Mouse (Mus musculus): Measurements from ENCODE around the gene Edf1. TPM values are rescaled to one million over a fixed set of nuclear protein-coding genes. Genes with fewer than 3 reads are reported as not detected.
A peak's percentile ranks its signal among the peaks of the same experiment; 100 is the strongest.

The Edf1 gene
- polyA plus RNA-seq, 1 experiment from 2014 or later: 453 TPM

DNA sequence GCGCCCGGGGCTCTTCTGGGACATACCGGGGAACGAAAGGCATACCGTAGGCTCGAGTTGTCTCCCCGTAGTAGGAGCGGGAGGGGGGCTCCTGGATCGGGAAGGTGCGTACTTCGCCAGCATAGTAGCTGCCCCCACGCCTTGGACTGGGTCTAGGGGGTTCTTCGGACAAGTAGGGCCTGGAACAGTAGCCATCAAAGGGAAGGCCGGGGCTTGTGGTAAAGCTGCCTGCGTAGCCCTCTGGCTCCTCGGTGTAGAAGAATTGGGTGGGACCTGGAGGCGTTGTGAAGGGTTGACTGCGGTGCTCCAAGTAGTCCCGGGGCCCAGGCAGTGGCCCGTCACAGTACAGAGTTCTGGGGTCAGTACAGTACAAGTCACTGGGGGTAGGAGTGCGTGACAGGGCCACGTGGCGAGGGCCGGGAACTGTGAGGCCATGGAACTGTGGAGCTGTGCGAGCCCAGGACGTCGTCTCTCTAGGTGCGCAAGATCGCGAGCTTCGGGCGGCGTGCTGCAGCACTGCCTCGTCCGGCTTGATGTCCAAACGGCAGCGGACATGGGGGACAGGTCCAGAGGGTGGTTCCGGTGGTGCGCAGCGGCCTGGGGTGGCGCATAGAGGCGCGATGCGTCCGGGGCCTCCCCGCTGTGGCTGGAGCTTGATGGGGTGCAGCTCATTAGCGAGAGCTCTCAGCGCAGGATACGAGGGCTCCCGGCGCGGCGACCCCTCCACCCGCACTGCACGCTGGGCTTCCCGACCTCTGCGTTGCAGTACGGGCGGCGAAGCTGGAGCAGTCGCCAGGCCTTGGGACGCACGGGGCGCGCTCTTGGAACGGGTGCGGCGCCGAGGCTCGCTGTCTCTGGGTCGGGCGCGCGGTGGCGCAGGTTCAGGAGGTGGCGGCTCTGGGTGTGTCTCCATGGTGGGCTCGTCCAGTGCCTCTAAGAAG lies 21.4 kb downstream of the Edf1 start:
- H3K36me3 ChIP-seq: peaks cover 15% of the 10 kb centered on the region
- peak overlapping the region; percentile 18; the same call in 1 of the 2 replicates for H3K9ac ChIP-seq
- WGBS: 5% methylated on average over 77 of the region's 77 CpGs
- ATAC-seq (ENCODE audit: low read depth): no peak
- H3K27me3 ChIP-seq: peaks cover 56% of the 10 kb centered on the region
- H3K4me3 ChIP-seq: peak overlapping the region; percentile 18; the same call in 1 of the 2 replicates
- no peaks in the 10 kb centered on the region for H3K9me3 ChIP-seq
- peak overlapping the region; percentile 44 for H3K4me2 ChIP-seq
- H3K27ac ChIP-seq (replicated peaks): no peak overlapping the region
- peaks cover 82% of the 10 kb centered on the region for H3K4me1 ChIP-seq (replicated peaks)

DNA sequence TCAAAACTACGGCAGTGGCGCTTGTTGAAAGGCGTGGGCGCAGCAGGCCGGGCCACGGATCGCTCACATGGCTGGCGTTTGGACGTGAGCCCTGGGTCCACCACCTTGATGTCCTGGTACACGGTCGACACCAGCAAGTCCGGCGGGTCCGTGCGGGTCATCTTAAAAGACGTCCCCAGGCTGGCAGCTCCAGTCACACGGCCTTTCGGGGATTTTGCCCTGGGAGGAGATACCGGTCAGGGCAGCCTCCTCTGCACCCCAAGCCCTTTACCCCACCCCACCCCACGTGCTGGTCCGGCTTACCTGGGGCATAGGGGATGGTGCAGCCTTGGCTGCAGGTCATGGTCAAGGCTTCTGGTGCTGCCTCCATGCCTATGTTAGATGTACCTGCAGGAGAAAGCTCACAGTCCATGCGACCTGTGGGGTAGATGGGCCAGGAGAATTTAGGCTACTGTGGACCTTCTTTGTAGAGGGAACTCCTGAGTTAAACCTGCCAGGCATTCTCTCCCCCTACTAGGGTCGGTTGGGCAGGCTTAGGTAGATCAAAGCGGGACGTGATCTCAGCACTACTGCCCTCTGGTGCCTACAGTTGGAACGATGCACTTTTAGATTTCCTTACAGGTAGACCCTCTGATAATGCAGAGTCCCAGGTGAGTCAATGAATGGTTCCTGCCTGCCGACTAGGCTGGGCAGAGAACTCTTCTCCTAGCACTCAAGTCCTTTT lies 22.3 kb downstream of the Edf1 start:
- peak overlapping the region; percentile 72 for H3K4me2 ChIP-seq
- peak overlapping the region; percentile 18; the same call in 1 of the 2 replicates for H3K4me3 ChIP-seq
- peaks cover 56% of the 10 kb centered on the region for H3K27me3 ChIP-seq
- peaks cover 24% of the 10 kb centered on the region for H3K36me3 ChIP-seq
- peaks cover 80% of the 10 kb centered on the region for H3K4me1 ChIP-seq (replicated peaks)
- H3K27ac ChIP-seq (replicated peaks): no peak overlapping the region
- no peak overlapping the region; the same call in 1 of the 2 replicates for H3K9ac ChIP-seq
- 6% methylated on average over 27 of the region's 27 CpGs for WGBS
- no peaks in the 10 kb centered on the region for H3K9me3 ChIP-seq
- no peak for ATAC-seq (ENCODE audit: low read depth)

GRCm38 (mm10) chr2:25580621-25581101 lies 23.0 kb downstream of the Edf1 start:
- Histone ChIP-seq H3K4me2 (peak overlapping the region; percentile 72), H3K36me3 (peaks cover 31% of the 10 kb centered on the region), H3K27me3 (peaks cover 55% of the 10 kb centered on the region), H3K27ac (replicated peaks) (no peak overlapping the region), H3K4me1 (replicated peaks) (peaks cover 75% of the 10 kb centered on the region), H3K9me3 (no peaks in the 10 kb centered on the region), H3K9ac (peak overlapping the region; percentile 66), H3K4me3 (peak overlapping the region; percentile 48)
- no peak for ATAC-seq (ENCODE audit: low read depth)
- 45% methylated on average over 6 of the region's 6 CpGs for WGBS

DNA sequence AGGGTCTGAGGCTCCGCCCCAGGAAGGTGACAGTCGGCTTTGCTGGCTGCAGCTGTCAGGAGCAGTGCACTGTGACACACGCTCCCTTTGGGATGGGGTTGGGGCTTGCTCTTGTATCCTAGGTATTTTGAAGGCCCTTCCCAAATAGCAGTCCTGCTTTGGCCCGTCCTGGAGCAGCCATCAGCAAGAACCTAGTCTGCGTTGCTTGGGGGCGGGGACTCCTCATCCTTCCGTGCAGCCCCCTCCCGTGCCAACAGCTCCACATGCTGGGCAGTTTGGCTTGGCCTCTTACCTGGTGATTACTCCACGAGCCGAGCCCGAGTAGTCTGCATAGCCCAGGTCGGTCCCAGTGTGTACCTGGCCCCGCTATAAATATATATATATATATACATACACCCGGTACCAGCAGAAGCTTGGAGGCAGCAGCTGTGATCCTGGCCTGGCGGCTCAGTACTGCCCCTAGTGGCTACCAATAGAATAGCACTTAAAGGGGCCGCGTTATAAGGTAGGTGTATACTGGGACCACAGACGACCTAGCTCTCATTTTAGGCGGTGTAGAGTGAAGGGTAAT lies 23.7 kb downstream of the Edf1 start, which contains the start of gene Ajm1:
Gene Ajm1 (minus strand): TSS at position 464 of the 571 bp plus-strand sequence.
- Histone ChIP-seq H3K27ac (replicated peaks) (peak within 1 kb of the TSS; percentile 83), H3K27me3 (peaks cover 47% of the 10 kb centered on the region), H3K9me3 (no peaks in the 10 kb centered on the region), H3K4me2 (peak within 1 kb of the TSS; percentile 72), H3K4me3 (peak within 1 kb of the TSS; percentile 48), H3K36me3 (peaks cover 37% of the 10 kb centered on the region), H3K4me1 (replicated peaks) (peaks cover 70% of the 10 kb centered on the region), H3K9ac (peak within 1 kb of the TSS; percentile 66)
- ATAC-seq (ENCODE audit: low read depth): peak; percentile 77
- 7% methylated on average over 19 of the region's 19 CpGs for WGBS

DNA sequence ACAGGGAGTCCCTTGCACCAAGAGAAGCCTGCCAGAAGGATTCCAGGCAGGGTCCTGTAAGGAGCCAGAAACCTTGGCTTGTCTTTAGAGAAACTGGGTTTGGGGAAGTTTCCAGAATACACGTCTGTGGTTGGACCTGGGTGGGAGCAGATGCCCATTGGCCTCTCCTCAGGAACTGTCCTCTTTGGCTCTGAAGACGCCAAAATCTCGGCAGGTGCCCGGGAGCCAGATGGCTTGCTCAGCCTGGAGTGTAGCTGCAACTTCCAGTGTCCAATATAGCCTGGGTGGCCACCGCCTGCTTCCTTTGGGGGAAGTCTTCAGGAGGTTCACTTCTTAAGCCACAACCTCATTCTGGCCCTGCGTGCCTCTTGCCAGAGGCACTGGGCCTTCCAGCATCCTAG lies 24.3 kb downstream of the Edf1 start:
- peaks cover 68% of the 10 kb centered on the region for H3K4me1 ChIP-seq (replicated peaks)
- peaks cover 42% of the 10 kb centered on the region for H3K27me3 ChIP-seq
- H3K4me2 ChIP-seq: peak overlapping the region; percentile 72
- H3K27ac ChIP-seq (replicated peaks): peak overlapping the region; percentile 83
- H3K4me3 ChIP-seq: peak overlapping the region; percentile 48; the same call in 1 of the 2 replicates
- H3K9ac ChIP-seq: peak overlapping the region; percentile 43
- H3K36me3 ChIP-seq: peaks cover 40% of the 10 kb centered on the region
- 37% methylated on average over 6 of the region's 6 CpGs for WGBS
- ATAC-seq (ENCODE audit: low read depth): 0 out of 2 replicates have a peak, but pooled peaks have one; percentile 1
- no peaks in the 10 kb centered on the region for H3K9me3 ChIP-seq

DNA sequence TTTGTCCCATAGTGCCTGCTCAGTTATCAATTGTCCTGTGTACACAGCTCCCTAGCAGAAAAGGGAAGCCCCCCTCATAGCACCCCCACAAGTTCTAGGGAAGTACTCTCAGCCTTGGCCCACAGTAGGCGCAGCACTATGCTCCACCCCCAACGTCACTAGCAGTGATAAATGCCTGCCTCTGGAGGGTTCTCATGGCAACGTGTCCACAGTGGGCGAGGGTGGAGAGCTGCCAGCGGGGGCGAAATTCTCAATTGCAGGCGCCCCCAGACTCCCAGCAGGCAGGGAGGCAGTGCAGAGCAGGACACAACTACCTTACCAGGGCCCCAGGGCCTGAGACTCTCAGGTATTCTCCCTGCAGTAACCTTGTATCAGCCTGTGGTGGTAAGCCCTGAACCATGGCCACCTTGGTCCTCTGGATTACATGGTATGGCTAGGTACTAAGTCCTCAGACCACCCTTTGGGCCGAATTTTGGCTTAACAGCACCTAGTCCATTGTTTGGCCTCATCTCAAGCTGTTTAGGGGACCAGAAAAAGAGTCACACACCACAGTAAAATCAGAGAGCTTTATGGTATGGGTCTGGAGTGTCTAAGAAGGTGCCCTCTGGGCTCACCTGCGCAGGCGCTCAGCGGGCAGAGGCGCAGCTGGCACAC lies 24.9 kb downstream of the Edf1 start:
- H3K9ac ChIP-seq: no peak overlapping the region; the same call in 1 of the 2 replicates
- WGBS: 34% methylated on average over 12 of the region's 12 CpGs
- no peak overlapping the region for H3K4me3 ChIP-seq
- H3K4me2 ChIP-seq: peak overlapping the region; percentile 72; the same call in 1 of the 2 replicates
- ATAC-seq (ENCODE audit: low read depth): peak; percentile 41
- H3K27ac ChIP-seq (replicated peaks): peak overlapping the region; percentile 83
- H3K9me3 ChIP-seq: no peaks in the 10 kb centered on the region
- H3K4me1 ChIP-seq (replicated peaks): peaks cover 61% of the 10 kb centered on the region
- peaks cover 35% of the 10 kb centered on the region for H3K27me3 ChIP-seq
- peaks cover 46% of the 10 kb centered on the region for H3K36me3 ChIP-seq

- 53% methylated on average over 6 of the region's 6 CpGs for WGBS
- no peak overlapping the region for H3K4me2 ChIP-seq
- peaks cover 56% of the 10 kb centered on the region for H3K4me1 ChIP-seq (replicated peaks)
- no peaks in the 10 kb centered on the region for H3K9me3 ChIP-seq
- H3K36me3 ChIP-seq: peaks cover 51% of the 10 kb centered on the region
- H3K27me3 ChIP-seq: peaks cover 30% of the 10 kb centered on the region
- peak overlapping the region; percentile 83 for H3K27ac ChIP-seq (replicated peaks)
- ATAC-seq (ENCODE audit: low read depth): peak; percentile 51; the same call in 1 of the 2 replicates
- peak overlapping the region; percentile 31; the same call in 1 of the 2 replicates for H3K9ac ChIP-seq
- H3K4me3 ChIP-seq: no peak overlapping the region
Measured at GRCm38 (mm10) chr2:25583120-25583481, 25.5 kb downstream of the Edf1 start.

DNA sequence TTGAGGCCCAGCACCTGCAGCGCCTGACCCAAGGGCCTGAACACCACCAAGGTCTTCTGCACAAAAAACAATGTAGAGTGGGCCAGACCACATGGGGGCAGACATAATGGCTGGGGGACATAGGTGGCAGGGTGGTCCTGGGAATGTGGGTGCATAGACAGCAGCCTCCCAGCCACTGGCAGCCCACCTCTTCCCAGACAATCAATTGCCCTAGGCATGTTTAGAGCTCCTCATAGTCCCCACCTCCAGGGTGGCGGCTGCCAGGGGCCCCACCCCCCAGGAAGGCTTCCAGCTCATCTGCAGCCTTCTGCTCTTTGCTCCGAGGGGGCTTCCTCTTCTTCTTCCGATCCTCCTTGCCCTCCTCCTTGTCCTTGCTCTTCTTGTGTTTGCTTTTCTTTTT lies 25.9 kb downstream of the Edf1 start:
- Histone ChIP-seq H3K4me3 (no peak overlapping the region), H3K4me2 (no peak overlapping the region), H3K4me1 (replicated peaks) (peaks cover 51% of the 10 kb centered on the region), H3K9ac (peak overlapping the region; percentile 31; the same call in 1 of the 2 replicates), H3K9me3 (no peaks in the 10 kb centered on the region), H3K27me3 (peaks cover 25% of the 10 kb centered on the region), H3K36me3 (peaks cover 56% of the 10 kb centered on the region), H3K27ac (replicated peaks) (peak overlapping the region; percentile 83)
- no peak for ATAC-seq (ENCODE audit: low read depth)
- 71% methylated on average over 4 of the region's 4 CpGs for WGBS

- H3K9ac ChIP-seq: no peak overlapping the region
- no peak overlapping the region for H3K27ac ChIP-seq (replicated peaks)
- H3K9me3 ChIP-seq: no peaks in the 10 kb centered on the region
- peaks cover 46% of the 10 kb centered on the region for H3K4me1 ChIP-seq (replicated peaks)
- no peak overlapping the region for H3K4me3 ChIP-seq
- H3K4me2 ChIP-seq: no peak overlapping the region
- H3K27me3 ChIP-seq: peaks cover 20% of the 10 kb centered on the region
- peaks cover 60% of the 10 kb centered on the region for H3K36me3 ChIP-seq
- ATAC-seq (ENCODE audit: low read depth): no peak
- 95% methylated on average over 3 of the region's 3 CpGs for WGBS
Measured at GRCm38 (mm10) chr2:25584152-25584551, 26.5 kb downstream of the Edf1 start.

DNA sequence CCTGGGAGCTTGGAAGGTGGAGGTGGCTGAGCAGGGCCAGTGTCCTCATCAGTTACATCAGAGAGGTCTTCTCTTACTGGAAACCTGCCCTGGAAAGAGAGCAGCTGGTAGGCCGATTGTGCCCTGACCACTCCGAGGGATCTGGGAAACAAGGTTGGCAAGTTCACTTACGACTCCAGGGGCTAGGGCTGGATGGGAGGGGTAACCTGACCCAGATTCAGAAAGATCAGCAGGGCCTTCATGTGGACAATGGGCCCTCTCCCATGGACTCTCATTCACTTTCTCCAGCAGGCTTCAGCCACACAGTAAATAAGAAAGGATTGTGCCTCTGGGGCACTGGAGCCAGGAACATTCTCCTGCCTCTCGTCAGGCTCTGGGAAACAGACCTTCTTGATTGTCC lies 27.2 kb downstream of the Edf1 start:
- peaks cover 63% of the 10 kb centered on the region for H3K36me3 ChIP-seq

GRCm38 (mm10) chr2:25585601-25586000 lies 28.0 kb downstream of the Edf1 start:
- Histone ChIP-seq H3K4me1 (replicated peaks) (peaks cover 32% of the 10 kb centered on the region), H3K27ac (replicated peaks) (no peak overlapping the region), H3K4me2 (no peak overlapping the region), H3K36me3 (peaks cover 70% of the 10 kb centered on the region), H3K4me3 (no peak overlapping the region), H3K9me3 (no peaks in the 10 kb centered on the region), H3K9ac (no peak overlapping the region), H3K27me3 (peaks cover 5% of the 10 kb centered on the region)
- ATAC-seq (ENCODE audit: low read depth): no peak
- WGBS: 86% methylated on average over 3 of the region's 3 CpGs

More for the DNA sequence above, 27.2 kb downstream of the Edf1 start:
- Histone ChIP-seq H3K9ac (no peak overlapping the region), H3K4me2 (no peak overlapping the region), H3K4me3 (no peak overlapping the region), H3K27me3 (peaks cover 13% of the 10 kb centered on the region), H3K4me1 (replicated peaks) (peaks cover 38% of the 10 kb centered on the region), H3K9me3 (no peaks in the 10 kb centered on the region), H3K27ac (replicated peaks) (no peak overlapping the region)
- WGBS: 92% methylated on average over 4 of the region's 4 CpGs
- no peak for ATAC-seq (ENCODE audit: low read depth)

All from neural tube, embryonic 13.5 days (tissue).